Comparison of ENCODE assay signal across 8 mouse cellular contexts in the genomic region with DNA sequence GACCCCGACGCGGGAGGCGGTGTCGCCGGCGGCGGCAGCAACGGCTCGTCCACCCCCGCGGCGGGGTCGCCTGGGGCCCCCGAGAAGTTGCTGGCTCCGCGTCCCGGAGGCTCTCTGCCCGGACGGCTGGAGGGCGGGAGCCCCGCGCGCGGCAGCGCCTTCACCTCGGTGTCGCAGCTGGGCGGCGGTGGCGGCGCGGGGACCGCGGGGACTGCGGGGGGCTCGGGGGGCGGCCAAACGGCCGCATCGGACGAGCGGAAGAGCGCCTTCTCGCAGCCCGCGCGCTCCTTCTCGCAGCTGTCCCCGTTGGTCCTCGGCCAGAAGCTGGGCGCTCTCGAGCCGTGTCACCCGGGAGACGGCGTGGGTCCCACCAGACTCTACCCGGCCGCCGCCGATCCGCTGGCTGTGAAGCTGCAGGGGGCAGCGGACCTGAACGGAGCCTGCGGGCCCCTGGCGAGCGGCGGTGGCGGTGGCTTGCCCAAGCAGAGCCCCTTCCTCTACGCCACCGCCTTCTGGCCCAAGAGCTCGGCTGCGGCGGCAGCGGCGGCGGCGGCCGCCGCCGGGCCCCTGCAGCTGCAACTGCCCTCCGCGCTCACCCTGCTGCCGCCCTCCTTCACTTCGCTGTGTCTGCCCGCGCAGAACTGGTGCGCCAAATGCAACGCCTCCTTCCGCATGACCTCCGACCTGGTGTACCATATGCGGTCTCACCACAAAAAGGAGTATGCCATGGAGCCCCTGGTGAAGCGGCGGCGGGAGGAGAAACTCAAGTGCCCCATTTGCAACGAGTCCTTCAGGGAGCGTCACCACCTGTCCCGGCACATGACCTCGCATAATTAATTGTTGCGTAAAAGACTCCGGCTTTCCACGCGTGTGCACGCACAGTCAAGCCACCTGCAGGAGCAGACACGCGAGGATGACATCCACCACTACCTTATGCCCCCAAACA. TPM values are rescaled to one million over a fixed set of nuclear protein-coding genes. Genes with fewer than 3 reads are reported as not detected.
DNase-seq lines count a peak whose midpoint lies in the region; ATAC-seq lines count a peak whose summit lies in the region.

No protein-coding gene starts in this region.

- peak overlapping the region; percentile 52 for H3K4me3 ChIP-seq in liver, embryonic 13.5 days (replicated peaks)

- peaks cover 12% of the 10 kb centered on the region for H3K4me1 ChIP-seq in liver, embryonic 13.5 days (replicated peaks)

- intact Hi-C loops in heart, postnatal 10 days (cut with DNase I) = loop anchor here (10.0 kb wide), 1 partner anchor 139 kb away; a partner anchor contains a TSS

- no peaks in the 10 kb centered on the region for H3K36me3 ChIP-seq in liver, embryonic 13.5 days

- WGBS in liver, embryonic 13.5 days (ENCODE audit: insufficient replicate concordance) = under 1% methylated on average over 59 of the region's 106 CpGs

- no peak overlapping the region for H3K9ac ChIP-seq in liver, embryonic 13.5 days

- no peak overlapping the region for H3K27ac ChIP-seq in liver, embryonic 13.5 days

- no peak for ATAC-seq in cerebellum, adult (ENCODE audit: insufficient number of reproducible peaks, low FRiP score, low TSS enrichment)
- peak; percentile 46 for ATAC-seq in common myeloid progenitor, adult 5-6 weeks (replicated peaks; ENCODE audit: low read depth, poor library complexity, severe bottlenecking)
- no peak for ATAC-seq in liver, embryonic 13.5 days (ENCODE audit: low read depth)
- 0 out of 2 replicates have a peak, but pooled peaks have one; percentile 18 for ATAC-seq in neutrophil, adult 5-6 weeks (ENCODE audit: extremely low read depth, insufficient number of reproducible peaks, low FRiP score, poor library complexity, severe bottlenecking)

- H3K27me3 ChIP-seq in liver, embryonic 13.5 days = peaks cover 100% of the 10 kb centered on the region

- no peaks in the 10 kb centered on the region for H3K9me3 ChIP-seq in liver, embryonic 13.5 days (replicated peaks)

- DNase-seq in cerebellum, adult 8-10 months = peak; percentile 29
- DNase-seq in B cell, adult 2 months = peak; percentile 44 to 50
- DNase-seq in heart, postnatal 10 days = peak; percentile 50 to 56
- DNase-seq in liver, embryonic 13.5 days = no peak
- no peak for DNase-seq in ovary, postnatal 10 days (ENCODE audit: low spot score)

- peak overlapping the region; percentile 68 for H3K4me2 ChIP-seq in liver, embryonic 13.5 days

RNA-seq across cellular contexts. Expression of a gene that starts 19.1 kb away (rescaled TPM):
- not detected in 2 replicates for total RNA-seq in common myeloid progenitor, adult 5-6 weeks (2017)
- total RNA-seq in heart, postnatal 10 days (2021) = under 1 TPM; 0.29 to 0.45 TPM
- not detected in 2 replicates for polyA plus RNA-seq in liver, embryonic 13.5 days (2015; fragmentation: Nextera tagmentation; extraction: Ambion mirVana)
- total RNA-seq in neutrophil, adult 5-6 weeks (2017) = not detected in 2 replicates

Comparison
In these comparisons a context has a peak if more than half of its experiments do, and no peak if none do; other contexts are left out.
1. DNase-seq: peak in cerebellum, adult 8-10 months (single experiment), B cell, adult 2 months (2 of 2) and heart, postnatal 10 days (2 of 2); none in liver, embryonic 13.5 days (single experiment) and ovary, postnatal 10 days (single experiment).
2. ATAC-seq: peak in common myeloid progenitor, adult 5-6 weeks (single experiment) and neutrophil, adult 5-6 weeks (single experiment); none in cerebellum, adult (single experiment) and liver, embryonic 13.5 days (single experiment).